Mouse (Mus musculus): ENCODE results near the gene Borcs6.

GRCm38 (mm10) chr11:69075764-69076479 lies 16.4 kb downstream of the Borcs6 start:
- TF ChIP-seq EP300 (IDR thresholded peaks at IDR 0.05) (no peak), CTCF (IDR thresholded peaks at IDR 0.05) (no peak)

Measured in lung, postnatal 0 days (tissue).